Mouse (Mus musculus) olfactory bulb, adult 2 months (tissue): ENCODE measurements at regions not wholly inside any gene's neighbourhood (a gene's known extent, or its start where the extent isn't known, plus 50 kb on each side); places are given as distances from the start of the nearest gene placed in this dataset.

Source experiments
- CTCF ChIP-seq: fragments of 200-500 bp; IDR thresholded peaks from 2 replicates; pipeline ENCODE4 v1.5.1; 2012; ENCODE audit warnings: low read depth, mild to moderate bottlenecking, low read length, moderate library complexity; ENCODE audit not compliant: insufficient read depth
- POLR2A ChIP-seq: fragments of 200-500 bp; IDR thresholded peaks from 2 replicates; pipeline ENCODE4 v1.6.1; 2012; ENCODE audit warnings: mild to moderate bottlenecking, low read depth, low read length, moderate library complexity; ENCODE audit not compliant: insufficient read depth

- TF ChIP-seq CTCF (no peak), POLR2A (no peak)
These were observed 353.8 kb downstream of the Bckdhb start for GRCm38 (mm10) chr9:84278731-84279130.
